Mouse (Mus musculus) C2C12 (cell line): ENCODE measurements at regions not wholly inside any gene's neighbourhood (a gene's known extent, or its start where the extent isn't known, plus 50 kb on each side); places are given as distances from the start of the nearest gene placed in this dataset.

Source experiments
- CEBPB ChIP-seq: IDR thresholded peaks from one replicate; pipeline ENCODE4 v1.6.1; 2011; ENCODE audit warnings: low read depth, mild to moderate bottlenecking, control low read depth, moderate library complexity
- CTCF ChIP-seq: IDR thresholded peaks from one replicate; pipeline ENCODE4 v1.5.1; 2011; ENCODE audit not compliant: control insufficient read depth, insufficient read depth, insufficient read length
- FOSL1 ChIP-seq: IDR thresholded peaks from one replicate; pipeline ENCODE4 v1.8.0; 2011; ENCODE audit warnings: mild to moderate bottlenecking, low read length; ENCODE audit not compliant: poor library complexity, insufficient read depth, severe bottlenecking
- MAX ChIP-seq: IDR thresholded peaks from one replicate; pipeline ENCODE4 v1.6.1; 2011; ENCODE audit warnings: mild to moderate bottlenecking, control low read depth
- MYOD1 ChIP-seq: IDR thresholded peaks from one replicate; pipeline ENCODE4 v1.6.1; 2011; ENCODE audit warnings: low read depth; ENCODE audit not compliant: control insufficient read depth, insufficient read length
- MYOG ChIP-seq: IDR thresholded peaks from one replicate; pipeline ENCODE4 v1.6.1; 2011; ENCODE audit not compliant: control insufficient read depth, insufficient read length; ENCODE audit errors: extremely low read depth
- USF1 ChIP-seq: IDR thresholded peaks from one replicate; pipeline ENCODE4 v1.6.1; 2011; ENCODE audit warnings: low read depth, mild to moderate bottlenecking, control low read depth, moderate library complexity

GRCm38 (mm10) chr15:40436688-40437087 lies 302.5 kb downstream of the 9330182O14Rik start:
- TF ChIP-seq CTCF (no peak), USF1 (no peak), MYOG (no peak), MAX (no peak), CEBPB (no peak), MYOD1 (no peak), FOSL1 (no peak)
